Mouse (Mus musculus) small intestine, adult 2 months (tissue): Measurements from ENCODE around the gene Cfap73.

ENCODE experiments used
- CTCF ChIP-seq: fragments of 200-500 bp; IDR thresholded peaks from 2 replicates; pipeline ENCODE4 v1.5.1; 2012; ENCODE audit warnings: low read depth, mild to moderate bottlenecking, control low read depth, inconsistent platforms, low read length, moderate library complexity, mixed read lengths; ENCODE audit not compliant: insufficient replicate concordance, insufficient read length; ENCODE audit errors: extremely low read depth
- POLR2A ChIP-seq: fragments of 200-500 bp; IDR thresholded peaks from 2 replicates; pipeline ENCODE4 v1.6.1; 2012; ENCODE audit warnings: low read depth, mild to moderate bottlenecking, control low read depth, inconsistent platforms, low read length, moderate library complexity

- TF ChIP-seq CTCF = no peak
- no peak for TF ChIP-seq POLR2A
Measured at GRCm38 (mm10) chr5:120647361-120647760, 13.3 kb upstream of the Cfap73 start.
